Mouse (Mus musculus) urinary bladder, postnatal 10 days (tissue): ENCODE results near the gene Tctex1d2.
"Not testable (repeated sequence)": the region's sequence is repeated elsewhere in the genome, so short reads cannot be mapped to it uniquely, and the experiment has no call there.

Source experiments
- DNase-seq: peaks from one replicate; pipeline ENCODE4 v3.0.0; 2022; ENCODE audit warnings: low spot score

Tctex1d2 gene

DNA sequence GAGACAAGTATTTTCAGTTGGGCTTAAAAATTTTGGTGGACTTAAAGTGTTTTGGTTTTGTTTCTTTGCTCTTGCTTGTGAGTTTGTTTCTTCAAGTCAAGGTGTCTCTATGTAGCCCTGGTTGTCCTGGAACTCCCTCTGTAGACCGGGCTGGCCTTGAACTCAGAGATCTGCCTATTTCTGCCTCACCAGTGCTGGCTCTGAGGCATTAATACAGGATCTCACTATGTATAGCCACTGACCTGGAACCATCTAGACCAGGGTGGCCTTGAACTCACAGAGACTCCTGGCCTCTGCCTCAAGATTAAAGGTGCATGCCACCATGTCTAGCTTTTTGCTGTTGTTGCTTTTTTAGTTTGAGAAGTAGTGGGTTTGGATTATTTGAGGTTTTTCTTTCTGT lies 12.4 kb downstream of the Tctex1d2 start:
- DNase-seq = no peak

- no peak for DNase-seq
These were observed 13.6 kb downstream of the Tctex1d2 start for GRCm38 (mm10) chr16:32433138-32433537.

DNA sequence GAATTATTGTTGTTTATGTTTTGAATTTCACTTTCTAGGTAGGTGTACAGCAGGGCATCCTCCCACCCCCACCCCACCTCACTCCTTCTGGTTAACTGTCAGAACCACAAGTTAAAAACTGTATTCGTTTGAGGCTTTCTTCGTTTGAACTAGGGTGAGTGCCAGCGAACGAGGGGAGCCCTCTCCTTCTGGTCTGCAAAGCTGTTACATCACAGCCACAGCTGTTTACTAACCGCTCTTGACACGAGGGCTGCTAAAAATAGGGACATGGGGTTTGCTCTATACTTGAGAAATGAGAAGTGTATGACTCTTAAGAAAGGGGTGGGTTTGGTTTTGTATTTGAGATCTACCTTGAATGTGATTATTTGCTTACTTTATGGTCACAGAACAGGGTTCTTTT lies 14.6 kb downstream of the Tctex1d2 start:
- DNase-seq = no peak

- DNase-seq = no peak
These were observed 15.2 kb downstream of the Tctex1d2 start for GRCm38 (mm10) chr16:32434691-32435090.

GRCm38 (mm10) chr16:32436657-32437056 lies 17.2 kb downstream of the Tctex1d2 start:
- DNase-seq = no peak

DNA sequence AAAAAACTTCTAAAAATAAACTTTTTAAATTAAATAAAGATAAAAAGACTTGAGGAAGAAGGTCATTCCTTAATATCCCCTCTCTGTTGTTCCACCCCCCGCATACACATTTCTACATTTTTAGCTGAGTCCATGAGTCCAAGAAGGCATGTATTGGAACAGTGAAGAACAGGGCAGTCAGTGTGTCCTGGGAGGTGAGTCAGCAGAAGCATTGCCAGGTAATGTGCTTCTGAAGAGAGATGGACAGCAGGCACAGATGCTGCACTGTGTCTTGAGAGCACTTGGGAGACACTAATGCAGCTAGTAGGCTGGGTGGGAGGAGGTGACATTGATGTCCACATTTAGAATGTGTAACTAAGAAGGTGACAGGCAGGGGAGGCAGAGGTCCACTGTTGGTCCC lies 17.8 kb downstream of the Tctex1d2 start:
- no peak for DNase-seq

DNA sequence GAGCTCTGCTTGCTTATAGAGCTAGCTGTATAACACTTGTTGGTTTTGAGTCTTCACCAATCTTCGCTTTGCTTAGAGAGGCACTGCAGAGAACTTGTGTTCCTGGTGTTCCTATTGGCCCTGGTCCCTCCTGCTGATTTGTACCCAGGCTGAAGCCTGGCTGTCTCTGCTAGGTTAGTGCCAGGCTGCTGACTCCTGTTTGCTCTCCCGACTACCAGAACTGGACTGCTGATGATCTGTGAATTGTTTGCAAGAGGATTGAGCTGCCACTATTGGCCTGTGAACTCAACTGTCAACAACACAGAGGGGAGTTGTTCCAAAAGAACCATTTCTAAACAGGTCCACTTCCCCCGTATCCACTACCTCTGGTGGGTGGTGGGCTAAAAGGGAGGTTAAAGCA lies 21.9 kb downstream of the Tctex1d2 start:
- no peak for DNase-seq

DNA sequence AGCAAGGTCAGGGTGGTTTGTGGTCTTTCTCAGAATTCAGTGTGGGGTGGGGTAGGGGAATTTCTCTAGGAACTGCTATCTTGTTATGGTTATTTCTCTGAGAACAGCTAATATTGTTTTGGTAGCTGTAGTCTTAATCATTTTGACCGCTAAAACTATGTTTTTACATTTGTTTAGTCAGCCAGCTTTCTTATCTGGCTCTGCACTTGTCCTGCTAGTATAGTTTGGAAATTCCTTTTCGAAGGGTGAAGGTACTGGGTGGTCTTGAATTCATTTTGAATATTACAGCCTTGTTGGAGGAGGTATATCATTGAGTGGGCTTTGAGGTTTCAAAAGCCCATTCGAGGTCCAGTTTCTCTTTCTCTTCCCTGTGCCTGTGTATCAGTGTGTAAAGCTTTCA lies 25.1 kb downstream of the Tctex1d2 start:
- DNase-seq = not testable (repeated sequence)

DNA sequence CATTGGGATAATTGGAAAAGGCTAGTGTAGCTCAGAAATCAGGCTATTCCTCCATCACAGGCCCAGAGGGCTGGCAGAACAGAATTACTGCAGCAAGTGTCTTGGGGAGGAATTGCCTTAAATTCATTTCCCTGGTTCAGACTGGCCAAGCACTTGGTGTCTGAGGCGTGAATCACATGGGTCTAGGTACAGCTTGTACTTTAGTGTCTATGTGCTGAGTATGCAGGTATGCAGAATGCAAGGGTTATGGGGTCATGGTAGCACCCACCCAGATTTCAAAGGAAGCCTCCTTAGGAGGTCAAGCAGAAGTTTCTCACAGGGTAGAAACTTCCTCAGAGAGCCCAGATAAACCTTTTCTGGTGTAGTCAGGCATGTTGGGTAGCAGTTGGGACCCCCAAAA lies 26.1 kb downstream of the Tctex1d2 start:
- no peak for DNase-seq

DNA sequence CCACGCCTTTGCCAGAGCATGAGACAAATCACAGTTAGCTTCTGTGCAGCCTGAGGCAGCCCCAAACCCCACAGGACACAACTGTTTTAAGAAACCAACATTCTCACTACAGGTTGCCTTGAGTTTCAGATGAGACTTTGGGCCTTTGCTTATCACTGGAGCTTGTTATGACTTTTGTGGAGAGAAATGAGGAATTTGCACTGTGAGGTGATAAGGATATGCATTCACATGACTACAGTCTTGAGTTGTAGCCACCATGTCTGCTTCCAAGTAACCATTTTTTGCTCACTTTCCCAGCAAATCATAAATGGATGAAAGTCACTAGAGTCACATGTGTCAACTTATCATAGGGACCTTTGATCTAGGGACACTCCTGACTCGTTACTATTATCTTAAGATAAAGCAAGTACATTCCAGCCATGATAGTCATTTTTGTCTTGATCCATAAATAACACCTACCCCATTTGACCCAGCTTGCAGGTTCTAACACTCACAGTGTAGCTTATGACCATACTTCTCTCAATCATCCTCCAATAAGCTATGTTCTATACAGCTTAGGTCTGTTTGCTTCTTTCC lies 27.1 kb downstream of the Tctex1d2 start:
- DNase-seq = no peak

- no peak for DNase-seq
These were observed 30.2 kb downstream of the Tctex1d2 start for GRCm38 (mm10) chr16:32449665-32450064.

- no peak for DNase-seq
These were observed 30.6 kb downstream of the Tctex1d2 start for GRCm38 (mm10) chr16:32450133-32450532.

GRCm38 (mm10) chr16:32453102-32453501 lies 33.6 kb downstream of the Tctex1d2 start:
- no peak for DNase-seq

DNA sequence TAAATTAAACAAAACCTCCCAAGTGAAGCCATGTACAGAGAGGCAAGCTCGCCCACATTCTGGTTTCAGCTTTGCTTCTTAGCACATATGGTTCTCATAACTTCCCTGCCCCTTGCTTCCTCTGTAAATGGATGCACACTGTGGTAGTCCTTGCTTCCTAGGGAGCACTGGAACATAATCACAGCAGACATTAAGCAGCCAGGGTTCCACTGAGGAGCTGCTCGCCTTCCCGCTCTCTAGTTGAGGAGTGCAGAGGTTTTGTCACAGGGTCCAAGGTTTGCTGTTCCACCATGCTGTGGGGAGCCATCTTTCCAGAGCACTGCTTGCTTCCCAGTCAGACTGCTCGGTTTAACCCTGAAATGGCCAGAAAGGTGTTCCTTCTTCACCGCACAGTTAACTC lies 35.1 kb downstream of the Tctex1d2 start:
- no peak for DNase-seq

GRCm38 (mm10) chr16:32456086-32456485 lies 36.6 kb downstream of the Tctex1d2 start:
- no peak for DNase-seq

- DNase-seq = no peak
These were observed 37.3 kb downstream of the Tctex1d2 start for GRCm38 (mm10) chr16:32456761-32457160.

GRCm38 (mm10) chr16:32457589-32458386 lies 38.3 kb downstream of the Tctex1d2 start:
- no peak for DNase-seq

DNA sequence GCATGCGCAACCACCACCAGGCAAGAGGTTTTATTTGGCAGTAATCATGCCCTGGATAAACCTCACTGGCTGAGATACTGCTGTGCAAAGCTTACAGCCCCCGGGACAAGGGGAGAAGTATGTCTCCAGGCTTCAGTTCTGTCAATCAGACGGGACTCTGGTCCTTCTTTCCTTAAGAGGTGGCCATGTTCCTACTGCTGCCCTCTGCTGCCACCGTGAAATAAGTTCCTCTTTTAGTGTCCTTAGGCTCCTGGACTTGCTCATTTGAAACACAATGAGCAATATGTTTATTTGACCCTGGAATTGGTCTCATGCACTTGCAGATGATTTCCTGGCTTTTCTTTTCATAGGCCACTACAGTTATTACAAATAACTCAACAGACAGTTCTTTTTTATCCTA lies 41.0 kb downstream of the Tctex1d2 start:
- DNase-seq = no peak

DNA sequence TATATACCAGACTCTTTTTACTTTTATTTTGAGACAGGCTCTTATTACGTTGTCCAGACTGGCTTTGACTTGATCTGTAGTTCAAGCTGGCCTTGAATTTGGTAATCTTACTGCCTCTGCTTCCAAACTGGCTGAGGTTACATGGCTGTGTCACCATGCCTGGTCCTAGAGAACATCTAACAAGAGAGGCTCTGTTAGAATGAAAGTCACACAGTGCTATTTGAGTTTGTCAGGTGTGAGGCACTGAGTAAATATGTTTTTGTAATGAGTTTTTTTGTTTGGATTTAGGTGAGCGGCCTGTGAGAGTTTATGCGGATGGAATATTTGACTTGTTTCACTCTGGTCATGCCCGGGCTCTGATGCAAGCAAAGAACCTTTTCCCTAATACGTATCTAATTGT lies 42.2 kb downstream of the Tctex1d2 start:
- no peak for DNase-seq

DNA sequence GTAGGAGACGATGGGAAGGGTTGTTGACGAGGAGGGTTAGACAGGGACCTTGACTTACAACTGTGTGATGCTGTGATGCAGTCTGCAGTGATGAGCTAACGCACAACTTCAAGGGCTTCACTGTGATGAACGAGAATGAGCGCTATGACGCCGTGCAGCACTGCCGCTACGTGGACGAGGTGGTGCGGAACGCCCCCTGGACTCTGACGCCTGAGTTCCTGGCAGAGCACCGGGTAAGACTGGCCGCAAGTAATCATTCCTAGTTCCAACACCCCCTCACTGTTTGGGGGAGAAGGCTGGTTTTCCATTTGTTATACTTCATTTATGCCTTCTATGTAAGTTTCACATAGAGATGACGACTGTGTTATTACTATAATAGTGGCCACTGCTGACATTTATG lies 43.4 kb downstream of the Tctex1d2 start:
- no peak for DNase-seq

GRCm38 (mm10) chr16:32463426-32463825 lies 43.9 kb downstream of the Tctex1d2 start:
- DNase-seq = no peak

- no peak for DNase-seq
These were observed 45.4 kb downstream of the Tctex1d2 start for GRCm38 (mm10) chr16:32464908-32465307.

GRCm38 (mm10) chr16:32468488-32468887 lies 49.0 kb downstream of the Tctex1d2 start:
- no peak for DNase-seq
